Mouse (Mus musculus) thymus, adult 2 months (tissue): Measurements from ENCODE around the gene Spsb1. TPM values are rescaled to one million over a fixed set of nuclear protein-coding genes. Genes with fewer than 3 reads are reported as not detected.

Source experiments
- DNase-seq: peaks from one replicate; pipeline ENCODE4 v3.0.0; 2021
- H3K27ac ChIP-seq: fragments of 200-500 bp; 2 replicates; pipeline ENCODE4 v1.5.1; 2012; ENCODE audit warnings: low read length, control low read depth; ENCODE audit not compliant: control insufficient read depth, insufficient read depth
- H3K27me3 ChIP-seq: fragments of 200-500 bp; 2 replicates; pipeline ENCODE4 v1.6.1; 2012; ENCODE audit warnings: mild to moderate bottlenecking, low read length, moderate library complexity, mixed read lengths; ENCODE audit not compliant: control insufficient read depth, insufficient read depth
- H3K36me3 ChIP-seq: fragments of 200-500 bp; 2 replicates; pipeline ENCODE4 v1.6.1; 2012; ENCODE audit warnings: mild to moderate bottlenecking, low read length, moderate library complexity; ENCODE audit not compliant: control insufficient read depth, insufficient read depth
- H3K4me1 ChIP-seq: fragments of 200-500 bp; replicated peaks from 2 replicates; pipeline ENCODE4 v1.6.1; 2012; ENCODE audit warnings: low read length; ENCODE audit not compliant: control insufficient read depth, insufficient read depth
- H3K4me3 ChIP-seq: fragments of 200-500 bp; 2 replicates; pipeline ENCODE4 v1.5.1; 2012; ENCODE audit warnings: mild to moderate bottlenecking, low read length, control low read depth, moderate library complexity; ENCODE audit not compliant: control insufficient read depth, insufficient read depth
- CTCF ChIP-seq: fragments of 200-500 bp; IDR thresholded peaks from 2 replicates; pipeline ENCODE4 v1.5.1; 2012; ENCODE audit warnings: mild to moderate bottlenecking, control low read depth, low read length, moderate library complexity, borderline replicate concordance; ENCODE audit not compliant: control insufficient read depth, poor library complexity, insufficient read depth; ENCODE audit errors: extremely low read depth
- POLR2A ChIP-seq: fragments of 200-500 bp; IDR thresholded peaks from 2 replicates; pipeline ENCODE4 v1.6.1; 2012; ENCODE audit warnings: mild to moderate bottlenecking, low read length, control low read depth, moderate library complexity; ENCODE audit not compliant: control insufficient read depth, poor library complexity, insufficient read depth; ENCODE audit errors: extremely low read depth
- WGBS: fragments of 180-500 bp; shearing (Covaris S2); methylation state at CpG from one replicate; pipeline ENCODE4 v1.1.7; 2018; 5-methylcytosine and 5-hydroxymethylcytosine counted together
- polyA plus RNA-seq: library from polyadenylated mRNA; depleted of rRNA; stranded (reverse); fragments of >200 nt; gene quantifications from 2 replicates; pipeline ENCODE4 v1.2.3, GENCODE M21; 2012

Gene Spsb1
- polyA plus RNA-seq, 1 experiment, result 30.4 TPM

DNA sequence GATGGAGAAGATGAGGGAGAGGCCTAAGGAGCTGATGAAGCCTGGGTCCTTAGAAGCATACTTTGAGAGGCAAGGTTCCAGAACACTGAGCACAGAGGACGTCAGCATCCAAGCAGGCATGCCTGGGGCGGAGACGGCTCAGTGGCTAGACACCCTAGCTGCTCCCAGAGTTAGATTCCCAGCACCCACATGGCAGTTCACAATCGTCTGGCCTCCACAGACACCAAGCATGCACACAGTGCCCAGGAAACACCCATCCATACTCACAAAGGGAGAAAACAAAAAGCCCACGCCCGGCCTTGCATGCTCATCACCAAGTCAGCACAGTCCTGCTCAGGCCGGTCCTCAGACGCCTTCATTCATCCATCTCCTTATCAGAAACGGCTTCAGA lies 44.7 kb upstream of the Spsb1 start:
- WGBS, result 93% methylated on average over 9 of the region's 9 CpGs

DNA sequence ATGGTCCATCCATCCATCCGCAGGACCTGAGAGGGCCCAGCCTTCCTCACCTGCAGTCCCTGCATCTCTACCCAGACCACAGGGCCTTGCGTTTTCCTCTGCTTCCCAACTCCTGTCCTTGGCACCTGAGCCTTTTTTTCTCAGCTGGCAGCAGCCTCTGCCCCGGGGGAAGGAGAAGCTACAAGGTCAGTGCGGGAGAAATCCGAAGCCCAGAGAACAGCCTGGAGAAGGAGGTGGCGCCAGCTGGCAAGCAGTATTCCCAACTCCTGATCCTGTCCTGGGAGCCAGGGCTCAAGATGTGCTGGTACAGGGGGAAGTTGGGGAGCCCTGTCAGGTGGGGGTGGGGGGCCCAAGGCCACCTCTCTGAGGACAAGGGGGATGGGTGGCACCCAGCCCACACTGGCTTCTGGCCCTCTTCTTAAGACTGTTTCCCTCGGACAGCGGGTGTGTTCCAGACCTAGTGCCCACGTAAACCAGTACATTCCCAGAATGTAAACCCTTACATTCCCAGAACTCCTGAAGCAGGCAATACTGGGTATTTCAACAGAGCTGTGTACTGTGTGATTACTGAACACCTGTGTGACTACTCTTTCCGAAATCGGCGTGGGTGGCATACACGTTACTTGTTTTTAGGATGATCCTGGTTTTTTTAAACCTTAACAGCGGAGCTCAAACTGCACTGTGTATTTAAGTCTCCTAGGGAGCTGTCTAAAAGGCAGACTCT lies 44.1 kb upstream of the Spsb1 start:
- WGBS, result 95% methylated on average over 14 of the region's 14 CpGs
- Histone ChIP-seq H3K4me1 (peaks cover 49% of the 10 kb centered on the region), H3K4me3 (no peak overlapping the region), H3K27ac (no peak overlapping the region), H3K36me3 (peaks cover 3% of the 10 kb centered on the region; the same call in 1 of the 2 replicates), H3K27me3 (no peaks in the 10 kb centered on the region)
- TF ChIP-seq CTCF, result no peak
- no peak for TF ChIP-seq POLR2A
- DNase-seq, result no peak

More for the DNA sequence above, 44.7 kb upstream of the Spsb1 start:
- no peak for DNase-seq
- no peak for TF ChIP-seq CTCF
- no peak for TF ChIP-seq POLR2A
- Histone ChIP-seq H3K4me1 (peaks cover 53% of the 10 kb centered on the region), H3K27ac (no peak overlapping the region), H3K27me3 (no peaks in the 10 kb centered on the region), H3K36me3 (peaks cover 3% of the 10 kb centered on the region; the same call in 1 of the 2 replicates), H3K4me3 (no peak overlapping the region)

DNA sequence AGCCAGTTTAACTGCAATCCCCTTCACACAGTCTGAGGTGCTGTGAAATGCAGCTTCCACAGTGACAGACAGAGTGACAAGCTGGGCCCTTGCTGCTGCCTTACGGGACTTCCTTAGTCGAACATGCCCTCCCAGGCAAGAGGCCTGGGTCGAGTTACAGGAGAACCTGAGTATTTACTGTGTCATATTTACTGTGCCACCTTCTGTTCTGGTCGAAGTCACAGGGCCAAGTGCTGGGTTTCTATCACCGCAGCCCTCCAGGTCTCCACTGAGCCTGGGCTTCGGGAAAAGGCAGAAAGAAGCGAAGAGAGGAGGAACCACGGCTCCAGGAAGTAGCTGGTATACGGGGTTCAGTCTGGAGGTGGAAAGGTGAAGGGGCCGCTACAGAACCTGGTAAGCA lies 43.2 kb upstream of the Spsb1 start:
- no peak for TF ChIP-seq CTCF
- no peak for TF ChIP-seq POLR2A
- Histone ChIP-seq H3K27me3 (no peaks in the 10 kb centered on the region), H3K4me3 (no peak overlapping the region), H3K36me3 (peaks cover 3% of the 10 kb centered on the region; the same call in 1 of the 2 replicates), H3K4me1 (peaks cover 45% of the 10 kb centered on the region), H3K27ac (peak overlapping the region; percentile 67)
- no peak for DNase-seq
- WGBS, result 39% methylated on average over 10 of the region's 10 CpGs

DNA sequence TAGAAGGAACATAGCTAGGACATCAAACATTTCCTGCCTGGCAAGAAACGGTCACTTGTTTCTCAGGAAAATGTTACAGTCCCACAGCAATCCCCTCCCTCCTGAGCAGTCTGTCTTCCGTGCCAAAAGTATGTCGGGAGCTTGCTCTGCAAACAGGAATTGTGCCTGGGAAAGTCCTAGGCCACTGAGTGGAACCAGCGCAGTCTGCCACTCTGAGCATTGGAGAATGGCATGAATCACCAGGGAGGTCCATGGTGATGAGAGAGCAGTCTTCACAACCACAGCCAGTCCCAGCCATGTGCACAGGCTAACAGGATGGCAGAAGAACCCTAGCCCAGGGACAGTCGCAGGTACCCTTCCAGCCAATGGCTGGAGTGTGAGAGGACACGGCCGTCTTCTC lies 41.6 kb upstream of the Spsb1 start:
- peaks cover 46% of the 10 kb centered on the region for H3K4me1 ChIP-seq
- no peak overlapping the region for H3K4me3 ChIP-seq
- H3K36me3 ChIP-seq, result peaks cover 3% of the 10 kb centered on the region; the same call in 1 of the 2 replicates
- no peak overlapping the region for H3K27ac ChIP-seq
- 92% methylated on average over 7 of the region's 7 CpGs for WGBS
- TF ChIP-seq POLR2A (no peak), CTCF (no peak)
- no peak for DNase-seq
- H3K27me3 ChIP-seq, result no peaks in the 10 kb centered on the region

DNA sequence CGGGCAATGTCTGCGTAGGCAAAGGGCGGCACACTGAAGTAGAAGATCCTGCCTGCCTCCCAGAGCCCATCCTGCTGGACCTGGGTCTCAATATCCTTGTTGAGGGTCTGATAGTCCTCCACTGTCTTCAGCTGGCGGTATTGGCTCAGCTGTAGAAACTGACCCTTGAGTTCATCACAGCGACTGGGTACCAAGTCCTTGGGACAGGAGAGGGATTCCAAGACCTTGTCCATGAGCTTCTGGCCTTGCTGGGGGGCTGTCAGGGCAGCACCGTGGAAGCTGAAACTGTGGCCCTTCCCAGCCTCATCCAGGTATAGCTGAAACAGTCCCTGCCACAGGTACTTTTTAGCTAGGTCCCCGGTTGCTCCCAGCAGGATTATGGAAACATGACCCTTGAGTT lies 41.1 kb upstream of the Spsb1 start:
- no peaks in the 10 kb centered on the region for H3K27me3 ChIP-seq
- no peak overlapping the region for H3K4me3 ChIP-seq
- H3K36me3 ChIP-seq, result peaks cover 3% of the 10 kb centered on the region; the same call in 1 of the 2 replicates
- DNase-seq, result no peak
- no peak for TF ChIP-seq POLR2A
- no peak for TF ChIP-seq CTCF
- WGBS, result 96% methylated on average over 7 of the region's 7 CpGs
- H3K4me1 ChIP-seq, result peaks cover 45% of the 10 kb centered on the region
- H3K27ac ChIP-seq, result no peak overlapping the region

DNA sequence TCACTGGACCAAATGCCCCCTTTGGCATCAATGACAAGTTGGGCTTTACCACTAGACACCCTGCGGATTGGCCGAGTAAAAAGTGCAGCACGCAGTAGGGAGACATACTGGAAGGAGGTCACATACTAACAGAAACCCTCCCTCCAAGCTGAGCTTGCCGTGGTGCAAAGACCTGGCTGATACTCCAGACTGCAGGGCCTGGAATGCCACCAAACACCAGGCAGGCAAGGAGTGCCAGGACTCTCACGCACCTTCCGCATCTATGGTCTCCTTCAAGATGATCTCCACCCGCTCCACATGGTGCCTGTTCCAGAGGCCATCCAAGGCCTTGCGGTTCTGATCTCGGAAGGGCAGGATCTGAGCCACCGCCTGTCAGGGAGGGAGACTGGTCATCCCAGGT lies 39.4 kb upstream of the Spsb1 start:
- Histone ChIP-seq H3K4me3 (no peak overlapping the region), H3K27me3 (no peaks in the 10 kb centered on the region), H3K27ac (no peak overlapping the region), H3K4me1 (peaks cover 41% of the 10 kb centered on the region), H3K36me3 (peaks cover 3% of the 10 kb centered on the region; the same call in 1 of the 2 replicates)
- TF ChIP-seq POLR2A, result no peak
- TF ChIP-seq CTCF, result no peak
- 97% methylated on average over 10 of the region's 10 CpGs for WGBS
- DNase-seq, result no peak

DNA sequence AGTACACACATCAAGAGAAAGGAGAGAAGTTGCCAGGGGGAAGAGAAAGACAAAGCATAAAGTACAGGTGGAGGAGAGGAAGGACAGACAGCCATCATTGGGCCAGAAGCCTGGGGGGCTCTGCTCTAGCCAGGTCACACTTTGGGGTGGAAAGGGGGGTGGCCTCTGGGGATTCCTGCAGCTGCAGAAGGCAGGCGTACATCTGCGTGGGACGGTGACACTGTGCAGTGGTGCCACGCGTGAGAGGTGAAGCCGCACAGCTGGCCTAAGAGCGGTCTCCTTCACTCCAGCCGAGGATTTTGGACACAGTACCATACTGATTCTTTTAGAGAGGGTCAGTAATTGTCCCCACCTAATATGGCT lies 37.8 kb upstream of the Spsb1 start:
- TF ChIP-seq POLR2A, result no peak
- TF ChIP-seq CTCF, result no peak
- Histone ChIP-seq H3K4me3 (no peak overlapping the region), H3K4me1 (peaks cover 32% of the 10 kb centered on the region), H3K27ac (no peak overlapping the region), H3K36me3 (0 out of 2 replicates have a peak, but pooled peaks cover 3% of the 10 kb centered on the region), H3K27me3 (no peaks in the 10 kb centered on the region)
- WGBS, result 81% methylated on average over 8 of the region's 8 CpGs
- DNase-seq, result no peak
